Mouse (Mus musculus) heart, embryonic 15.5 days (tissue): ENCODE measurements around the gene Tmod1. TPM values are rescaled to one million over a fixed set of nuclear protein-coding genes. Genes with fewer than 3 reads are reported as not detected.

Source experiments
- ATAC-seq: fragments of 200-750 bp; cut with Nextera tagmentation; replicated peaks from 2 replicates; pipeline ENCODE4 v1.8.0; 2017; ENCODE audit warnings: low read depth, moderate TSS enrichment; ENCODE audit not compliant: insufficient number of reproducible peaks, insufficient read depth, low FRiP score
- H3K27ac ChIP-seq: fragments of 300-500 bp; sonication (generic); 2 replicates; pipeline ENCODE4 v1.5.1; 2015; ENCODE audit warnings: mild to moderate bottlenecking, inconsistent platforms
- H3K27me3 ChIP-seq: fragments of 300-500 bp; sonication (generic); 2 replicates; pipeline ENCODE4 v1.6.1; 2015; ENCODE audit warnings: inconsistent platforms
- H3K36me3 ChIP-seq: fragments of 300-500 bp; sonication (generic); 2 replicates; pipeline ENCODE4 v1.6.1; 2015; ENCODE audit warnings: mild to moderate bottlenecking, inconsistent platforms
- H3K4me1 ChIP-seq: fragments of 300-500 bp; sonication (generic); replicated peaks from 2 replicates; pipeline ENCODE4 v1.6.1; 2015; ENCODE audit warnings: inconsistent platforms
- H3K4me2 ChIP-seq: fragments of 300-500 bp; sonication (generic); 2 replicates; pipeline ENCODE4 v1.6.1; 2015; ENCODE audit warnings: inconsistent platforms, mild to moderate bottlenecking, moderate library complexity
- H3K4me3 ChIP-seq: fragments of 300-500 bp; sonication (generic); 2 replicates; pipeline ENCODE4 v1.5.1; 2015; ENCODE audit warnings: mild to moderate bottlenecking, inconsistent platforms
- H3K9ac ChIP-seq: fragments of 300-500 bp; sonication (generic); 2 replicates; pipeline ENCODE4 v1.6.1; 2015; ENCODE audit warnings: mild to moderate bottlenecking, inconsistent platforms
- H3K9me3 ChIP-seq: fragments of 300-500 bp; sonication (generic); replicated peaks from 2 replicates; pipeline ENCODE4 v1.6.1; 2016; ENCODE audit warnings: inconsistent platforms
- WGBS: fragments of 180-500 bp; shearing (Covaris S2); methylation state at CpG from one replicate; pipeline ENCODE4 v1.1.7; 2015; ENCODE audit warnings: mixed read lengths; 5-methylcytosine and 5-hydroxymethylcytosine counted together
- polyA plus RNA-seq: library from polyadenylated mRNA; unstranded; fragments of >200 nt; fragmentation: Nextera tagmentation; extraction: Ambion mirVana; gene quantifications from 2 replicates; pipeline ENCODE4 v1.2.1, GENCODE M21; 2015

The Tmod1 gene
- polyA plus RNA-seq, 1 experiment from 2014 or later, result 195 TPM

DNA sequence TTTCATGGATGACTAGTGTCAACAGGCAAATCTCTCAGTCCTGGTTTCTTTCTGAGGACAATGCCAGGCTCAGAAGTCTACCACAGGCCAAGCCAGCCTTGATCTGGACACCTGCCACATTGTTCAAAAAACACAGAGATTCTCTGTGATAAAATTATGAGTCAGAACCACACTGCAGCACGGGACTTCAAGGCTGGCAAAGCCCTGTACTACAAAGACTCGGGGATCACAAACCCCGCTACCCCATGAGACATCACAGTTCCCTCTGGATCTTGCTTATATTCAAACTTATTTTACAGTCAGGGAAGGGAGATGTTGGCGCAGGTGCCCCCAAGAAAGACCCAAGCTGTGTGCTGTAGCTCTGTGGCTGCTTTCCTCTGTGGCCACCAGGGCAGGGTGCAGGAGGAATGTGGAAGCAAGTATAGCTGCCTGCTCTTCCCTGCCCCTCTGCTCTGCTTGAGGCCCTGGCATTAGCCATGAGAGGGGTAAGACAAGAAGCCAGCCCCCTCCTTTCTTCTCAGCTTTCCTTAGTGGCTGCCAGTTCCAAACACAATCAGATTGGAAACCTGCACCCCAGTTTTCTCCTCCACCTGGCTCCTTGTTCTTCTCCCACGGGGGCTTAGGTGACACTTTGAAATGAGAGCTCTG is 53.8 kb downstream of the Tmod1 start:
- H3K27me3 ChIP-seq, result no peaks in the 10 kb centered on the region
- peaks cover 64% of the 10 kb centered on the region for H3K36me3 ChIP-seq
- H3K9me3 ChIP-seq, result no peaks in the 10 kb centered on the region
- no peak overlapping the region for H3K27ac ChIP-seq
- 84% methylated on average over 5 of the region's 5 CpGs for WGBS
- H3K4me1 ChIP-seq, result peaks cover 10% of the 10 kb centered on the region
- H3K4me2 ChIP-seq, result no peak overlapping the region
- ATAC-seq, result no peak
- no peak overlapping the region for H3K4me3 ChIP-seq
- H3K9ac ChIP-seq, result no peak overlapping the region

GRCm38 (mm10) chr4:46094916-46095825 is 56.4 kb downstream of the Tmod1 start:
- 0 out of 2 replicates have a peak, but pooled peaks have one; percentile 8 for ATAC-seq
- Histone ChIP-seq H3K9me3 (no peaks in the 10 kb centered on the region), H3K27ac (no peak overlapping the region), H3K27me3 (no peaks in the 10 kb centered on the region), H3K4me2 (no peak overlapping the region), H3K4me3 (no peak overlapping the region), H3K9ac (no peak overlapping the region), H3K36me3 (peaks cover 69% of the 10 kb centered on the region), H3K4me1 (peaks cover 15% of the 10 kb centered on the region)
- 57% methylated on average over 15 of the region's 15 CpGs for WGBS

DNA sequence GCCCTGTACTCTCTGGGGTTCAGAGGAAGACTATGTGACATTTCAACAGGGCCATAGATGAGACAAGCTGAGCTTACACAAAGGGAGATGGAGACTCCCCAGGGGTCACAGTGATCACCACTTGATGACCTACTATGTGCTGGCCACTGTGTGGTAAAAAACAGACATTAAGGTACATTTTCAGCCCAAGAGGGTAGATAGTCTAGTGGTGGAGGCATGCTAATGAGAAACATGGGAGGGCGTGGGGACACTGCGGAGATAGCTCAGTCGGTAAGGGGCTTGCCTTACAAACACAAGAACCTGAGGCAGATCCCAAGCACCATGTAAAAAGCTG is 57.1 kb downstream of the Tmod1 start:
- peaks cover 63% of the 10 kb centered on the region for H3K36me3 ChIP-seq
- no peak overlapping the region for H3K27ac ChIP-seq
- peaks cover 21% of the 10 kb centered on the region for H3K4me1 ChIP-seq
- H3K4me2 ChIP-seq, result no peak overlapping the region
- H3K4me3 ChIP-seq, result no peak overlapping the region
- H3K9ac ChIP-seq, result no peak overlapping the region
- 92% methylated on average over 3 of the region's 3 CpGs for WGBS
- no peaks in the 10 kb centered on the region for H3K9me3 ChIP-seq
- no peak for ATAC-seq
- H3K27me3 ChIP-seq, result no peaks in the 10 kb centered on the region

DNA sequence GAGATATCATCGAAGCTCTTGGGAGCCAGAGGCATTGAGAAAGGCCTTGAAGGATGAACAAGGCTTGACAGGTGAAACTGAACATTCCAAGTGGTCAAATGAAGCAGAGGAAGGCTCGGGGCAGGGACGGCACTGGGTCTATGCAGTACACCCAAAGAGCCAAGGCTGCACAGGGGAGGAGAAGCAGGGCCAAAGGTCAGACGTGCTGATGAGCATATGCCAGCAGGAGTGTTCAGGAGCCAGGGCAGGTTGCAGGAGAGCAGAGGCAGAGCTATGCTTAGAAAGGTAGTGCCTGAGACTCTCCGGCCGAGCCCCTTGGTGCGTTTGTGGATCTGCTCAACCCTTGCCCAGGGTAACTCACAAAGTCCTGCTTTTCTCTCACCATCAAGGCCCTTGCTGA is 57.8 kb downstream of the Tmod1 start:
- H3K27me3 ChIP-seq, result no peaks in the 10 kb centered on the region
- no peak overlapping the region for H3K27ac ChIP-seq
- no peak overlapping the region for H3K4me2 ChIP-seq
- H3K4me1 ChIP-seq, result peaks cover 29% of the 10 kb centered on the region
- no peak for ATAC-seq
- 94% methylated on average over 7 of the region's 7 CpGs for WGBS
- no peaks in the 10 kb centered on the region for H3K9me3 ChIP-seq
- no peak overlapping the region for H3K4me3 ChIP-seq
- H3K36me3 ChIP-seq, result peaks cover 56% of the 10 kb centered on the region
- no peak overlapping the region for H3K9ac ChIP-seq

DNA sequence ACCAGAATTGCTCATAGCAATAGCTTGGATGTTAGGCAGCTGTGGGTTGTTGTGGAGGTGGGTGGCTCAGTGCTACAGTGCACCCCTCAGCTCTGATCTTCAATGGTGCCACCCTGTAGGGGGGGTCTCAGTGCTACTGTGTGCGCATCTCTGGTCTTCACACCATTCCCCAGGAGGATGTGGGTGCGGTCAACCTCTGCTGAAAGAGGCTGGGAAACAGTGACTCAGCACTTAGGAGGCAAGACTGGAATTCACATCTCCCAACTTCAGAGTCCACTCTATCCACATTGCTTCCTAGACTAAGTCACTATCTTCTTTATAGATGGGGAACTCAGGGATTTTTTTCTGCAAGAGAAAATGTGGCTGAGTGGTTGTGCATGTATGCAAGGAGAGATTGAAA is 58.9 kb downstream of the Tmod1 start:
- 81% methylated on average over 2 of the region's 2 CpGs for WGBS
- Histone ChIP-seq H3K36me3 (peaks cover 59% of the 10 kb centered on the region), H3K9me3 (no peaks in the 10 kb centered on the region), H3K9ac (no peak overlapping the region), H3K4me2 (no peak overlapping the region), H3K4me3 (no peak overlapping the region), H3K27ac (no peak overlapping the region), H3K27me3 (no peaks in the 10 kb centered on the region), H3K4me1 (peaks cover 35% of the 10 kb centered on the region)
- no peak for ATAC-seq

- H3K4me2 ChIP-seq, result no peak overlapping the region
- no peaks in the 10 kb centered on the region for H3K9me3 ChIP-seq
- H3K4me1 ChIP-seq, result peaks cover 35% of the 10 kb centered on the region
- no peak overlapping the region for H3K27ac ChIP-seq
- no peak for ATAC-seq
- H3K27me3 ChIP-seq, result no peaks in the 10 kb centered on the region
- WGBS, result 70% methylated on average over 9 of the region's 9 CpGs
- H3K4me3 ChIP-seq, result no peak overlapping the region
- no peak overlapping the region for H3K9ac ChIP-seq
- H3K36me3 ChIP-seq, result peaks cover 48% of the 10 kb centered on the region
Measured at GRCm38 (mm10) chr4:46099132-46099531, 60.4 kb downstream of the Tmod1 start.

- Histone ChIP-seq H3K4me2 (no peak overlapping the region), H3K9me3 (no peaks in the 10 kb centered on the region), H3K36me3 (peaks cover 41% of the 10 kb centered on the region), H3K27me3 (no peaks in the 10 kb centered on the region), H3K27ac (peak overlapping the region; percentile 28; the same call in 1 of the 2 replicates), H3K4me1 (peaks cover 31% of the 10 kb centered on the region), H3K9ac (no peak overlapping the region), H3K4me3 (no peak overlapping the region)
- no peak for ATAC-seq
- 28% methylated on average over 7 of the region's 7 CpGs for WGBS
Measured at GRCm38 (mm10) chr4:46100539-46100938, 61.8 kb downstream of the Tmod1 start.

- Histone ChIP-seq H3K4me3 (no peak overlapping the region), H3K9ac (no peak overlapping the region), H3K27me3 (no peaks in the 10 kb centered on the region), H3K27ac (peak overlapping the region; percentile 28; the same call in 1 of the 2 replicates), H3K4me2 (no peak overlapping the region), H3K36me3 (peaks cover 40% of the 10 kb centered on the region), H3K4me1 (peaks cover 31% of the 10 kb centered on the region), H3K9me3 (no peaks in the 10 kb centered on the region)
- ATAC-seq, result no peak
- 33% methylated on average over 14 of the region's 14 CpGs for WGBS
Measured at GRCm38 (mm10) chr4:46101211-46101711, 62.5 kb downstream of the Tmod1 start.

DNA sequence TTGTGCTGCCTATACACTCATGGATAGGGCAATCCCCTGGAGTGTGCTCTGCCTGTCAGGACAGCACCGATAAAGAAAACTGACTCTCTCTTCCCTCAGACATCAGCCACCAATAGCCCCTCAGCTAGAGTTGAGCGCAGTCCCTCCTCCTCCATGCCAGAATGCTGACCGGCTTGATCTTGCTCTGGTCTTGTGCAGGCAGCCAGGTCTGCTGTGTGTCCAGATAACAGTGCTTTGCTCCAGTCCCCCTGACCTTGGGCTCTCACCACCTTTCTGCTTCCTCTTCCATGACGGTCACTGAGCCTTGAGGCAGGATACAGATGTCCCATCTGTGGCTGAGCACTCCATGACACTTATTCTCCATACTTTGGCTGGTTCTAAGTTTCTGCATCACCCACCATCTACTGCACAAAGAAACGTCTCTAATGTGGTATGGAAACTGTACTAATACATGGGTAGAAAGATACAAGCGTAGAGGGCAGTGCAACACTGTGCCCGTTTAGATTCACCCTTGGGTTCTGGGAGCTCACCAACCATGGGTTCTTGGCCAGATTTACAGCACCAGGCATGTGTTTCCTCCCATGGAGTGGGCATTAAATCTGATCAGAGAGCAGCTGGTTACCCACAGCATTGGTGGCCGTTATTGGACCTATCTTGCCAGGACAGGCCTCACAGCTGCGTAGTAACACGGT is 63.5 kb downstream of the Tmod1 start:
- WGBS, result 71% methylated on average over 10 of the region's 10 CpGs
- no peak overlapping the region for H3K27ac ChIP-seq
- ATAC-seq, result 0 out of 2 replicates have a peak, but pooled peaks have one; percentile 31
- H3K9me3 ChIP-seq, result no peaks in the 10 kb centered on the region
- peaks cover 39% of the 10 kb centered on the region for H3K36me3 ChIP-seq
- H3K4me2 ChIP-seq, result no peak overlapping the region
- H3K27me3 ChIP-seq, result no peaks in the 10 kb centered on the region
- no peak overlapping the region for H3K4me3 ChIP-seq
- H3K4me1 ChIP-seq, result peaks cover 31% of the 10 kb centered on the region
- no peak overlapping the region for H3K9ac ChIP-seq

DNA sequence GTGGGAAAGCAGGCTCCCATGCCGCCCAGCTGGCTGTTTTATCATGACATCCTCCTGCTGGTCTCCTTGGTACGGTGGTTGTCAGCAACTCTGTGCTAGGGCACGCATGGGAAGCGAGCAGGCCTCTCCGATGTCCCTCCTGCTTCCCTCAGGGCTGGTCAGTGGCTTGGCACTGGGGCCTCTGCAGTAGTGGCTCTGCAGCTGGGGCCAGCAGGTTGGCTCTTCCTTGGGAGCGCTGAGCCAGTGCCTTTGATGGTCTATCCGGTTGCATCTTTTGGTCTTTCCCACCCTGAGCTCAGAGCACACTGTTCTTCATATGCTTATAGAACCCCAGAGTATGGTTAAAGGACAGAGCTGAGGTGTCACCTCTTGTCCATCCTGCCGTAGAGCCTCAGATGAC is 71.3 kb downstream of the Tmod1 start:
- Histone ChIP-seq H3K36me3 (peaks cover 56% of the 10 kb centered on the region), H3K27ac (no peak overlapping the region)
- 67% methylated on average over 8 of the region's 8 CpGs for WGBS

DNA sequence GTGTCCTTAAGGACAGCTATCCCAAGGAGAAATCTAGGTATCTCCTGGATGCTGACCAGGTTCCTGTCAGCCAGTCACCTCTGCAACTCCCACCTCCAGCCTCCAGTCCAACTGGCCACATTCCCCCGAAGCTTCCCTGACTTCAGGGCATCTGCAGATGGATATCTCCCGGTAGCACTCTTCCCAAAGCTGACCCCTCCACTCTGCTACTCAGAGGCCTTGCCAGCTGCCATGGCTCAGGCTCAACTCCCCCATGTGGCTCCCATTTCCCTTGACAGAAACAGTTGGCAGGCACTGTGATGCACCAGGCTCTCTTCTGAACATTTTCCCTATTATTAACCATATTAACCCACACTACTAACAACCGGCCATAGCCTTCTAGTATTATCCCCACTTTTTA is 72.6 kb downstream of the Tmod1 start:
- H3K9ac ChIP-seq, result no peak overlapping the region
- H3K4me2 ChIP-seq, result no peak overlapping the region
- H3K4me3 ChIP-seq, result no peak overlapping the region
- no peaks in the 10 kb centered on the region; the same call in 1 of the 2 replicates for H3K4me1 ChIP-seq
- H3K27me3 ChIP-seq, result no peaks in the 10 kb centered on the region
- peaks cover 61% of the 10 kb centered on the region for H3K36me3 ChIP-seq
- 50% methylated on average over 3 of the region's 3 CpGs for WGBS
- no peak overlapping the region for H3K27ac ChIP-seq
- ATAC-seq, result no peak
- no peaks in the 10 kb centered on the region for H3K9me3 ChIP-seq

More for the DNA sequence above, 71.3 kb downstream of the Tmod1 start:
- H3K27me3 ChIP-seq, result no peaks in the 10 kb centered on the region
- H3K9me3 ChIP-seq, result no peaks in the 10 kb centered on the region
- no peak overlapping the region for H3K4me2 ChIP-seq
- H3K4me3 ChIP-seq, result no peak overlapping the region
- no peak overlapping the region for H3K9ac ChIP-seq
- no peaks in the 10 kb centered on the region for H3K4me1 ChIP-seq
- ATAC-seq, result no peak
